ENCODE assay signal across 14 mouse cellular contexts in the genomic region with DNA sequence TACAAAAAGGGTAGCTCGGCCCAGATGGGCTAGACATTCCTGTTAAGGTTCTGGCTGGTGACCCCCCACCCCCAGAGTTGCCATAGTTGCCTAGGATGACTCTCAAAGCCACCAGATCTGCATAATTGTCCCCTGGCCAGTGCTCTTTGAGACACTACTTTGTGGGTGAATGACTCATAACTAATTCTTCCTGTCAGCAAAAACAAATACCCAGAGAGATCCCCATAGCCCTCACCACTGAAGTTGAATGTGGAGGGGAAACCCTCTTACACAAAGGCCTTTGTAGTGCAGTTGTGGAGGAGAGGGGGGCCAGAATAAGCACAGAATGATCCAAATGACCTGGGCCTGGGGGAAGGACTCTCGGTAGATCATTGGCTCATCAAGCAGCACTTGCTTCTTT. TPM values are rescaled to one million over a fixed set of nuclear protein-coding genes. Genes with fewer than 3 reads are reported as not detected.
DNase-seq lines count a peak whose midpoint lies in the region; ATAC-seq and TF ChIP-seq lines count a peak whose summit lies in the region.
"Had no signal": no experiment of that assay in that cellular context is flagged by ENCODE, and none has a peak within 500 bp of the region (broad histone marks: within the 10 kb centered on the region; RNA-seq: fewer than 3 reads in every experiment).

No protein-coding gene starts in this region.

- H3K4me2 ChIP-seq in heart, embryonic 16.5 days (ENCODE audit: low read depth, low read length), result no peak overlapping the region
- H3K4me2 ChIP-seq in myocyte (ENCODE audit: low read depth), result peak overlapping the region; percentile 70

- no peak overlapping the region for H3K9ac ChIP-seq in heart, embryonic 16.5 days (ENCODE audit: low read length)
- H3K9ac ChIP-seq: liver, embryonic 14.5 days had no signal

- H3K4me3 ChIP-seq in heart, embryonic 16.5 days (ENCODE audit: low read length), result no peak overlapping the region
- H3K4me3 ChIP-seq in heart, embryonic 10.5 days, result no peak overlapping the region
- H3K4me3 ChIP-seq in myocyte, result no peak overlapping the region
- no peak overlapping the region for H3K4me3 ChIP-seq in layer of hippocampus, adult 2 months
- H3K4me3 ChIP-seq: gastrocnemius, adult 2 months had no signal

- no peak for DNase-seq in heart, embryonic 10.5 days (ENCODE audit: low spot score)
- peak; percentile 97 for DNase-seq in Muller cell, postnatal 12 days (ENCODE audit: inconsistent ontology term)
- peak; percentile 57 for DNase-seq in fibroblast of lung, adult 2 months (ENCODE audit: low read depth)
- DNase-seq in layer of hippocampus, adult 2 months (ENCODE audit: low spot score in 2 of 2), result no peak
- DNase-seq in kidney, postnatal 25 days, result no peak
- no peak for DNase-seq in cerebellum, adult 11-12 months
- DNase-seq: cerebellum, postnatal 36 days; gastrocnemius, adult 2 months; heart, postnatal 4 days had no signal

- H3K36me3 ChIP-seq in heart, embryonic 16.5 days (ENCODE audit: control insufficient read depth, insufficient read depth), result no peaks in the 10 kb centered on the region
- H3K36me3 ChIP-seq in heart, embryonic 10.5 days, result no peaks in the 10 kb centered on the region
- no peaks in the 10 kb centered on the region for H3K36me3 ChIP-seq in myocyte (ENCODE audit: control insufficient read depth, insufficient read depth)

- H3K4me1 ChIP-seq in heart, embryonic 16.5 days (ENCODE audit: control insufficient read depth, insufficient read depth, low read length), result peaks cover 5% of the 10 kb centered on the region; the same call in 1 of the 2 replicates
- no peaks in the 10 kb centered on the region for H3K4me1 ChIP-seq in heart, embryonic 10.5 days

- ATAC-seq in heart, embryonic 16.5 days (replicated peaks; ENCODE audit: extremely low read depth, insufficient read depth, low FRiP score), result peak; percentile 37; the same call in 1 of the 2 replicates

- H3K9me3 ChIP-seq in heart, embryonic 16.5 days (replicated peaks; ENCODE audit: control insufficient read depth, low read length), result no peaks in the 10 kb centered on the region
- no peaks in the 10 kb centered on the region for H3K9me3 ChIP-seq in heart, embryonic 10.5 days

- no peak overlapping the region for H3ac ChIP-seq in myocyte (ENCODE audit: control insufficient read depth, insufficient read length)

- no peak for TF ChIP-seq POLR2A in myocyte (IDR thresholded peaks at IDR 0.05; ENCODE audit: insufficient read length, low read depth)

- no peaks in the 10 kb centered on the region for H3K27me3 ChIP-seq in heart, embryonic 16.5 days (ENCODE audit: control insufficient read depth, insufficient read depth, low read length)
- H3K27me3 ChIP-seq in heart, embryonic 10.5 days (ENCODE audit: insufficient read depth, poor library complexity, severe bottlenecking), result no peaks in the 10 kb centered on the region
- H3K27me3 ChIP-seq in myocyte (ENCODE audit: control insufficient read depth, insufficient read depth, insufficient read length), result no peaks in the 10 kb centered on the region

- H3K27ac ChIP-seq in heart, embryonic 16.5 days (ENCODE audit: low read length), result no peak overlapping the region
- H3K27ac ChIP-seq in heart, embryonic 10.5 days, result no peak overlapping the region
- no peak overlapping the region for H3K27ac ChIP-seq in layer of hippocampus, adult 2 months
- H3K27ac ChIP-seq: gastrocnemius, adult 2 months; liver, embryonic 14.5 days had no signal

- 45% methylated on average over 2 of the region's 2 CpGs for WGBS in heart, embryonic 16.5 days
- 54% methylated on average over 2 of the region's 2 CpGs for WGBS in heart, embryonic 10.5 days

- no peak for TF ChIP-seq CTCF in layer of hippocampus, adult 2 months (conservative IDR thresholded peaks at IDR 0.05)

- H3K79me2 ChIP-seq in myocyte (ENCODE audit: control insufficient read depth, insufficient read depth), result no peaks in the 10 kb centered on the region

TF ChIP-seq in myocyte, 11 proteins besides CTCF, POLR2A, EP300 and RAD21:
- TF ChIP-seq TCF12 (IDR thresholded peaks at IDR 0.05; ENCODE audit: insufficient read depth, poor library complexity, severe bottlenecking), result no peak
- no peak for TF ChIP-seq USF1 (IDR thresholded peaks at IDR 0.05; ENCODE audit: low read depth)
- TF ChIP-seq MAX (IDR thresholded peaks at IDR 0.05; ENCODE audit: low read depth), result no peak
- TF ChIP-seq MYOD1 (IDR thresholded peaks at IDR 0.05; ENCODE audit: control insufficient read depth in 1 of 3, insufficient read length in 2 of 3, low read depth in 2 of 3), result no peak
- TF ChIP-seq CEBPB (IDR thresholded peaks at IDR 0.05; ENCODE audit: insufficient read depth, poor library complexity, severe bottlenecking), result no peak
- no peak for TF ChIP-seq SRF (IDR thresholded peaks at IDR 0.05; ENCODE audit: control insufficient read depth, insufficient read length, low read depth)
- TF ChIP-seq E2F4 (IDR thresholded peaks at IDR 0.05; ENCODE audit: insufficient read depth), result no peak
- no peak for TF ChIP-seq MYOG (IDR thresholded peaks at IDR 0.05; ENCODE audit: control insufficient read depth in 1 of 3, insufficient read depth in 1 of 3, insufficient read length in 2 of 3, low read depth in 2 of 3)
- TF ChIP-seq REST (IDR thresholded peaks at IDR 0.05; ENCODE audit: insufficient read depth, insufficient read length), result no peak
- no peak for TF ChIP-seq TCF3 (IDR thresholded peaks at IDR 0.05; ENCODE audit: insufficient read length, low read depth)
- no peak for TF ChIP-seq POLR2AphosphoS2 (IDR thresholded peaks at IDR 0.05; ENCODE audit: insufficient read length, low read depth)

RNA-seq across cellular contexts. Expression of a gene that starts 21.6 kb away (rescaled TPM):
- polyA plus RNA-seq in heart, embryonic 16.5 days (2015; fragmentation: Nextera tagmentation; extraction: Ambion mirVana), result 0.14 and 0.22 TPM in 2 replicates
- polyA plus RNA-seq in heart, embryonic 10.5 days (2016; fragmentation: Nextera tagmentation; extraction: Ambion mirVana), result not detected in 2 replicates
- 0.08 TPM for polyA plus RNA-seq in myocyte (2012; fragmentation: generic; extraction: Trizol)
- not detected for total RNA-seq in layer of hippocampus, adult 2 months (2021)
- total RNA-seq: gastrocnemius, adult 2 months; heart, postnatal 4 days; layer of hippocampus, postnatal 25 days had no signal
- polyA plus RNA-seq: liver, embryonic 14.5 days had no signal

RNA-seq across cellular contexts. Expression of a gene that starts 55.1 kb away (rescaled TPM):
- 0.16 TPM in 1 of 2 replicates, not detected in the other for polyA plus RNA-seq in heart, embryonic 16.5 days (2015; fragmentation: Nextera tagmentation; extraction: Ambion mirVana)
- not detected in 2 replicates for polyA plus RNA-seq in heart, embryonic 10.5 days (2016; fragmentation: Nextera tagmentation; extraction: Ambion mirVana)
- 0.05 TPM for polyA plus RNA-seq in myocyte (2012; fragmentation: generic; extraction: Trizol)
- total RNA-seq in layer of hippocampus, adult 2 months (2021), result not detected
- total RNA-seq: adrenal gland, adult 18-20 months; gastrocnemius, adult 2 months; heart, postnatal 4 days; layer of hippocampus, postnatal 25 days had no signal
- polyA plus RNA-seq: liver, embryonic 14.5 days had no signal

Comparison
In these comparisons a context has a peak if more than half of its experiments do, and no peak if none do; other contexts are left out.
1. DNase-seq: peak in Muller cell, postnatal 12 days (single experiment) and fibroblast of lung, adult 2 months (single experiment); none in heart, embryonic 10.5 days (single experiment), layer of hippocampus, adult 2 months (0 of 2), kidney, postnatal 25 days (0 of 2) and cerebellum, adult 11-12 months (single experiment).